8 mouse cellular contexts compared by ENCODE assay signal in genomic region chr6:119489765-119490164, GRCm38 (mm10). TPM values are rescaled to one million over a fixed set of nuclear protein-coding genes. Genes with fewer than 3 reads are reported as not detected.
DNase-seq lines count a peak whose midpoint lies in the region; ATAC-seq and TF ChIP-seq lines count a peak whose summit lies in the region.

No protein-coding gene starts in this region.

- DNase-seq in heart, adult 11 months, result no peak
- DNase-seq in A20 (ENCODE audit: low read depth, low spot score), result peak; percentile 64
- peak; percentile 74 for DNase-seq in neural tube, embryonic 11.5 days (ENCODE audit: low spot score)
- DNase-seq in gastrocnemius, adult 8-10 months (ENCODE audit: low spot score in 2 of 2), result no peak

- H3K9me3 ChIP-seq in heart, embryonic 11.5 days (replicated peaks; ENCODE audit: control insufficient read depth, low read length), result no peaks in the 10 kb centered on the region
- H3K9me3 ChIP-seq in forebrain, embryonic 15.5 days, result no peaks in the 10 kb centered on the region
- H3K9me3 ChIP-seq in limb, embryonic 12.5 days, result no peaks in the 10 kb centered on the region
- H3K9me3 ChIP-seq in neural tube, embryonic 11.5 days (ENCODE audit: control insufficient read depth, low read length), result no peaks in the 10 kb centered on the region

- peaks cover 6% of the 10 kb centered on the region for H3K4me1 ChIP-seq in heart, embryonic 11.5 days (ENCODE audit: control insufficient read depth, insufficient read depth, low read length)
- peaks cover 4% of the 10 kb centered on the region; the same call in 1 of the 2 replicates for H3K4me1 ChIP-seq in bone marrow, adult 2 months (ENCODE audit: control insufficient read depth, insufficient read depth, low read length)
- peaks cover 34% of the 10 kb centered on the region for H3K4me1 ChIP-seq in forebrain, embryonic 15.5 days
- peaks cover 29% of the 10 kb centered on the region for H3K4me1 ChIP-seq in limb, embryonic 12.5 days (replicated peaks)
- peaks cover 19% of the 10 kb centered on the region for H3K4me1 ChIP-seq in neural tube, embryonic 11.5 days (ENCODE audit: control insufficient read depth, insufficient read depth, low read length)

- no peak for TF ChIP-seq POLR2A in bone marrow, adult 2 months (IDR thresholded peaks at IDR 0.05; ENCODE audit: borderline replicate concordance, control insufficient read depth, low read depth, low read length)

- no peak overlapping the region for H3K4me3 ChIP-seq in heart, embryonic 11.5 days (ENCODE audit: low read depth, low read length)
- H3K4me3 ChIP-seq in bone marrow, adult 2 months (replicated peaks; ENCODE audit: control insufficient read depth, low read depth, low read length), result no peak overlapping the region
- H3K4me3 ChIP-seq in forebrain, embryonic 15.5 days, result no peak overlapping the region
- H3K4me3 ChIP-seq in limb, embryonic 12.5 days (replicated peaks), result no peak overlapping the region
- no peak overlapping the region for H3K4me3 ChIP-seq in neural tube, embryonic 11.5 days (ENCODE audit: low read depth, low read length)

- H3K9ac ChIP-seq in heart, embryonic 11.5 days (ENCODE audit: low read depth, low read length), result no peak overlapping the region
- H3K9ac ChIP-seq in forebrain, embryonic 15.5 days (replicated peaks), result no peak overlapping the region
- H3K9ac ChIP-seq in limb, embryonic 12.5 days (replicated peaks), result no peak overlapping the region
- H3K9ac ChIP-seq in neural tube, embryonic 11.5 days (ENCODE audit: low read length), result no peak overlapping the region

- H3K27me3 ChIP-seq in heart, embryonic 11.5 days (ENCODE audit: control insufficient read depth, insufficient read depth, low read length), result no peaks in the 10 kb centered on the region
- no peaks in the 10 kb centered on the region for H3K27me3 ChIP-seq in forebrain, embryonic 15.5 days
- H3K27me3 ChIP-seq in limb, embryonic 12.5 days, result no peaks in the 10 kb centered on the region
- H3K27me3 ChIP-seq in neural tube, embryonic 11.5 days (ENCODE audit: control insufficient read depth, insufficient read depth, low read length), result no peaks in the 10 kb centered on the region

- H3K36me3 ChIP-seq in heart, embryonic 11.5 days (ENCODE audit: control insufficient read depth, insufficient read depth, low read length), result no peaks in the 10 kb centered on the region
- H3K36me3 ChIP-seq in forebrain, embryonic 15.5 days, result peaks cover 4% of the 10 kb centered on the region
- peaks cover under 1% of the 10 kb centered on the region; the same call in 1 of the 2 replicates for H3K36me3 ChIP-seq in limb, embryonic 12.5 days
- no peaks in the 10 kb centered on the region for H3K36me3 ChIP-seq in neural tube, embryonic 11.5 days (ENCODE audit: control insufficient read depth, insufficient read depth, low read length)

- H3K27ac ChIP-seq in heart, embryonic 11.5 days (ENCODE audit: low read depth, low read length), result no peak overlapping the region
- no peak overlapping the region for H3K27ac ChIP-seq in bone marrow, adult 2 months (ENCODE audit: control insufficient read depth, insufficient read depth, low read depth, low read length, poor library complexity)
- no peak overlapping the region for H3K27ac ChIP-seq in forebrain, embryonic 15.5 days (replicated peaks)
- no peak overlapping the region for H3K27ac ChIP-seq in limb, embryonic 12.5 days
- H3K27ac ChIP-seq in neural tube, embryonic 11.5 days (ENCODE audit: low read depth, low read length), result no peak overlapping the region

- TF ChIP-seq CTCF in bone marrow, adult 2 months (IDR thresholded peaks at IDR 0.05; ENCODE audit: control insufficient read depth, insufficient read depth, low read length), result peak; percentile 64

- no peak for ATAC-seq in heart, embryonic 11.5 days (replicated peaks; ENCODE audit: insufficient number of reproducible peaks, low FRiP score, low TSS enrichment)
- 0 out of 2 replicates have a peak, but pooled peaks have one; percentile 39 for ATAC-seq in forebrain, embryonic 15.5 days (replicated peaks)
- ATAC-seq in limb, embryonic 12.5 days (ENCODE audit: insufficient number of reproducible peaks, insufficient read depth, low FRiP score, low TSS enrichment, low read depth), result peak; percentile 10; the same call in 1 of the 2 replicates
- ATAC-seq in neural tube, embryonic 11.5 days (ENCODE audit: insufficient read depth, low FRiP score, low TSS enrichment), result no peak

- peak overlapping the region; percentile 20; the same call in 1 of the 2 replicates for H3K4me2 ChIP-seq in heart, embryonic 11.5 days
- no peak overlapping the region for H3K4me2 ChIP-seq in forebrain, embryonic 15.5 days (replicated peaks)
- no peak overlapping the region for H3K4me2 ChIP-seq in limb, embryonic 12.5 days
- H3K4me2 ChIP-seq in neural tube, embryonic 11.5 days (ENCODE audit: low read depth), result no peak overlapping the region

- WGBS in heart, embryonic 11.5 days (ENCODE audit: insufficient replicate concordance), result 15% methylated on average over 5 of the region's 5 CpGs
- WGBS in bone marrow, adult 2 months, result 17% methylated on average over 5 of the region's 5 CpGs
- 7% methylated on average over 5 of the region's 5 CpGs for WGBS in forebrain, embryonic 15.5 days
- WGBS in limb, embryonic 12.5 days, result 11% methylated on average over 5 of the region's 5 CpGs
- WGBS in neural tube, embryonic 11.5 days, result 14% methylated on average over 5 of the region's 5 CpGs

RNA-seq across cellular contexts. Expression of gene Fbxl14, which starts 10.3 kb away (rescaled TPM):
- 4.9 and 5.2 TPM in 2 replicates for polyA plus RNA-seq in heart, embryonic 11.5 days (2014; fragmentation: Nextera tagmentation; extraction: Ambion mirVana)
- 12.8 and 22.8 TPM in 2 replicates for polyA plus RNA-seq in bone marrow, adult 2 months (2011; ENCODE audit: insufficient read depth, insufficient read length, low replicate concordance, missing spikeins)
- polyA plus RNA-seq in forebrain, embryonic 15.5 days (2015; fragmentation: Nextera tagmentation; extraction: Ambion mirVana), result 3.7 and 4.0 TPM in 2 replicates
- polyA plus RNA-seq in limb, embryonic 12.5 days (2016; fragmentation: Nextera tagmentation; extraction: Ambion mirVana), result 4.2 and 4.9 TPM in 2 replicates
- 5.8 and 7.2 TPM in 2 replicates for polyA plus RNA-seq in neural tube, embryonic 11.5 days (2014; fragmentation: Nextera tagmentation; extraction: Ambion mirVana)
- 10 to 100 TPM; 10.2 to 13.8 (median 11.8) TPM for total RNA-seq in gastrocnemius, adult 8-10 months (2022)

RNA-seq across cellular contexts. Expression of gene Wnt5b, which starts 54.4 kb away (rescaled TPM):
- polyA plus RNA-seq in heart, embryonic 11.5 days (2014; fragmentation: Nextera tagmentation; extraction: Ambion mirVana), result 6.8 and 7.3 TPM in 2 replicates
- not detected in 2 replicates for polyA plus RNA-seq in bone marrow, adult 2 months (2011; ENCODE audit: insufficient read depth, insufficient read length, low replicate concordance, missing spikeins)
- polyA plus RNA-seq in forebrain, embryonic 15.5 days (2015; fragmentation: Nextera tagmentation; extraction: Ambion mirVana), result 2.8 and 3.1 TPM in 2 replicates
- 21.9 and 24.9 TPM in 2 replicates for polyA plus RNA-seq in limb, embryonic 12.5 days (2016; fragmentation: Nextera tagmentation; extraction: Ambion mirVana)
- 7.3 TPM in 2 replicates for polyA plus RNA-seq in neural tube, embryonic 11.5 days (2014; fragmentation: Nextera tagmentation; extraction: Ambion mirVana)
- 1 to 10 TPM; 1.3 to 1.9 (median 1.7) TPM for total RNA-seq in gastrocnemius, adult 8-10 months (2022)

Comparison
In these comparisons a context has a peak if more than half of its experiments do, and no peak if none do; other contexts are left out.
1. ATAC-seq: peak in forebrain, embryonic 15.5 days (single experiment) and limb, embryonic 12.5 days (single experiment); none in heart, embryonic 11.5 days (single experiment) and neural tube, embryonic 11.5 days (single experiment).
2. DNase-seq: peak in A20 (single experiment) and neural tube, embryonic 11.5 days (single experiment); none in heart, adult 11 months (single experiment) and gastrocnemius, adult 8-10 months (0 of 2).